ENCODE assay signal across 1 mouse cellular context in the genomic region with DNA sequence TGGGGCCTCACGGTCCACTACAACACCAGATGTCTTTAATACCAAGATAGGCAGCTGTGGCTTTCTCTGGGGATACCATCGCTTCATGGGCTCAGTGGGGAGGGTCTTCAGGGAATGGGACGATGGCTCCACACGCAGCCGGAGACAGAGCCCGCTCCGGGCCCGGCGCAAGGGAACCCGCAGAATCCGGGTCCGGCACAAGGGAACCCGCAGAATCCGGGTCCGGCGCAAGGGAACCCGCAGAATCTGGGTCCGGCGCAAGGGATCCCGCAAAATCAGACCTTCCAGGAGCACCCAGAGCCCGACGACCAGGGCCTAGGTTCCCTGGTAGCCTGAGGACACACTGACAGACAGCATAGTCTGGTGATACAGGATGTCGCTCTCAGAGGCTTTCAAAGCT.
TF ChIP-seq lines count a peak whose summit lies in the region.

No protein-coding gene starts in this region.

TF ChIP-seq in ES-E14, 5 proteins besides CTCF, POLR2A, EP300 and RAD21 (continued from another document):
- no peak for TF ChIP-seq CHD2 (IDR thresholded peaks at IDR 0.05; ENCODE audit: low read depth, low read length)
- no peak for TF ChIP-seq ZC3H11A (IDR thresholded peaks at IDR 0.05; ENCODE audit: borderline replicate concordance, low read depth, low read length)
- no peak for TF ChIP-seq HCFC1 (IDR thresholded peaks at IDR 0.05; ENCODE audit: borderline replicate concordance, insufficient read depth, low read length)
